Mouse (Mus musculus) liver, embryonic 11.5 days (tissue): ENCODE measurements around the gene Relt. TPM values are rescaled to one million over a fixed set of nuclear protein-coding genes. Genes with fewer than 3 reads are reported as not detected.

Experiments
- ATAC-seq: fragments of 200-750 bp; cut with Nextera tagmentation; replicated peaks from 2 replicates; pipeline ENCODE4 v1.8.0; 2017; ENCODE audit warnings: moderate number of reproducible peaks, mild to moderate bottlenecking, moderate TSS enrichment, moderate library complexity; ENCODE audit not compliant: low FRiP score
- DNase-seq: peaks from one replicate; pipeline ENCODE4 v3.0.0-alpha.2; 2017; ENCODE audit warnings: low spot score
- H3K27ac ChIP-seq: fragments of 300-500 bp; sonication (generic); 2 replicates; pipeline ENCODE4 v1.5.1; 2014; ENCODE audit warnings: mild to moderate bottlenecking, low read depth, low read length, control low read depth
- H3K27me3 ChIP-seq: fragments of 300-500 bp; sonication (generic); replicated peaks from 2 replicates; pipeline ENCODE4 v1.6.1; 2014; ENCODE audit warnings: low read length, mixed read lengths; ENCODE audit not compliant: control insufficient read depth, insufficient read depth
- H3K36me3 ChIP-seq: fragments of 300-500 bp; sonication (generic); 2 replicates; pipeline ENCODE4 v1.6.1; 2014; ENCODE audit warnings: mild to moderate bottlenecking, low read length, moderate library complexity, mixed read lengths; ENCODE audit not compliant: control insufficient read depth, insufficient read depth
- H3K4me1 ChIP-seq: fragments of 300-500 bp; sonication (generic); replicated peaks from 2 replicates; pipeline ENCODE4 v1.6.1; 2014; ENCODE audit warnings: low read length, mixed read lengths; ENCODE audit not compliant: control insufficient read depth, insufficient read depth
- H3K4me2 ChIP-seq: fragments of 300-500 bp; sonication (generic); 2 replicates; pipeline ENCODE4 v1.6.1; 2014; ENCODE audit warnings: mild to moderate bottlenecking, control low read depth, moderate library complexity
- H3K4me3 ChIP-seq: fragments of 300-500 bp; sonication (generic); 2 replicates; pipeline ENCODE4 v1.5.1; 2014; ENCODE audit warnings: low read depth, low read length, control low read depth
- H3K9ac ChIP-seq: fragments of 300-500 bp; sonication (generic); 2 replicates; pipeline ENCODE4 v1.6.1; 2014; ENCODE audit warnings: low read depth, low read length, control low read depth
- H3K9me3 ChIP-seq: fragments of 300-500 bp; sonication (generic); 2 replicates; pipeline ENCODE4 v1.6.1; 2016; ENCODE audit warnings: low read length, inconsistent platforms, mixed read lengths; ENCODE audit not compliant: control insufficient read depth
- WGBS: fragments of 180-500 bp; shearing (Covaris S2); extraction: QIAGEN DNeasy Blood & Tissue Kit; methylation state at CpG from one replicate; pipeline ENCODE4 v1.1.7; 2014; 5-methylcytosine and 5-hydroxymethylcytosine counted together
- polyA plus RNA-seq: library from polyadenylated mRNA; unstranded; fragments of >200 nt; fragmentation: Nextera tagmentation; extraction: Ambion mirVana; gene quantifications from 2 replicates; pipeline ENCODE4 v1.2.1, GENCODE M21; 2014

Relt gene
- polyA plus RNA-seq, 1 experiment from 2014 or later: 17.0 TPM

- Histone ChIP-seq H3K4me1 (no peaks in the 10 kb centered on the region), H3K27me3 (no peaks in the 10 kb centered on the region), H3K9me3 (no peaks in the 10 kb centered on the region), H3K4me3 (no peak overlapping the region), H3K27ac (no peak overlapping the region), H3K36me3 (no peaks in the 10 kb centered on the region), H3K9ac (no peak overlapping the region), H3K4me2 (no peak overlapping the region)
- WGBS: 79% methylated on average over 4 of the region's 4 CpGs
- DNase-seq (no peak), ATAC-seq (no peak)
Observed at GRCm38 (mm10) chr7:100818401-100819064, 44.7 kb downstream of the Relt start.

- Histone ChIP-seq H3K4me3 (no peak overlapping the region), H3K9me3 (no peaks in the 10 kb centered on the region), H3K27me3 (no peaks in the 10 kb centered on the region), H3K4me1 (no peaks in the 10 kb centered on the region), H3K27ac (no peak overlapping the region), H3K36me3 (no peaks in the 10 kb centered on the region), H3K4me2 (no peak overlapping the region), H3K9ac (no peak overlapping the region)
- ATAC-seq: no peak
- 75% methylated on average over 2 of the region's 2 CpGs for WGBS
- DNase-seq: no peak
Observed at GRCm38 (mm10) chr7:100817442-100817760, 45.8 kb downstream of the Relt start.

GRCm38 (mm10) chr7:100816759-100817441 is 46.3 kb downstream of the Relt start:
- ATAC-seq: no peak
- no peak for DNase-seq
- Histone ChIP-seq H3K27me3 (no peaks in the 10 kb centered on the region), H3K4me2 (no peak overlapping the region), H3K4me1 (no peaks in the 10 kb centered on the region), H3K9me3 (no peaks in the 10 kb centered on the region), H3K9ac (no peak overlapping the region), H3K27ac (no peak overlapping the region), H3K36me3 (no peaks in the 10 kb centered on the region), H3K4me3 (no peak overlapping the region)
- 64% methylated on average over 6 of the region's 6 CpGs for WGBS

- no peaks in the 10 kb centered on the region for H3K36me3 ChIP-seq
- WGBS: 67% methylated on average over 8 of the region's 8 CpGs
- H3K27me3 ChIP-seq: no peaks in the 10 kb centered on the region
- H3K4me1 ChIP-seq: no peaks in the 10 kb centered on the region
- H3K4me2 ChIP-seq: no peak overlapping the region
- no peak overlapping the region for H3K27ac ChIP-seq
- H3K9me3 ChIP-seq: no peaks in the 10 kb centered on the region
- no peak overlapping the region for H3K4me3 ChIP-seq
- DNase-seq (no peak), ATAC-seq (no peak)
- no peak overlapping the region for H3K9ac ChIP-seq
Observed at GRCm38 (mm10) chr7:100815900-100816570, 47.2 kb downstream of the Relt start.

GRCm38 (mm10) chr7:100812641-100813040 is 50.6 kb downstream of the Relt start:
- Histone ChIP-seq H3K36me3 (no peaks in the 10 kb centered on the region), H3K27me3 (no peaks in the 10 kb centered on the region), H3K27ac (no peak overlapping the region), H3K4me1 (no peaks in the 10 kb centered on the region), H3K9me3 (no peaks in the 10 kb centered on the region), H3K9ac (no peak overlapping the region), H3K4me2 (no peak overlapping the region), H3K4me3 (no peak overlapping the region)
- ATAC-seq (no peak), DNase-seq (no peak)
- WGBS: 83% methylated on average over 5 of the region's 5 CpGs

- Histone ChIP-seq H3K4me3 (no peak overlapping the region), H3K9ac (no peak overlapping the region), H3K4me2 (no peak overlapping the region), H3K27me3 (no peaks in the 10 kb centered on the region), H3K4me1 (no peaks in the 10 kb centered on the region), H3K27ac (no peak overlapping the region), H3K9me3 (no peaks in the 10 kb centered on the region), H3K36me3 (no peaks in the 10 kb centered on the region)
- WGBS: 82% methylated on average over 5 of the region's 5 CpGs
- DNase-seq: no peak
- no peak for ATAC-seq
Observed at GRCm38 (mm10) chr7:100811912-100812311, 51.3 kb downstream of the Relt start.

- Histone ChIP-seq H3K4me2 (no peak overlapping the region), H3K9me3 (no peaks in the 10 kb centered on the region), H3K9ac (no peak overlapping the region), H3K4me1 (no peaks in the 10 kb centered on the region), H3K27me3 (no peaks in the 10 kb centered on the region), H3K4me3 (no peak overlapping the region), H3K27ac (no peak overlapping the region), H3K36me3 (no peaks in the 10 kb centered on the region)
- DNase-seq (no peak), ATAC-seq (no peak)
- WGBS: 74% methylated on average over 2 of the region's 2 CpGs
Observed at GRCm38 (mm10) chr7:100805391-100805790, 57.9 kb downstream of the Relt start.

GRCm38 (mm10) chr7:100798810-100799209 is 64.4 kb downstream of the Relt start:
- 45% methylated on average over 3 of the region's 3 CpGs for WGBS
- DNase-seq (no peak), ATAC-seq (no peak)
- no peaks in the 10 kb centered on the region for H3K36me3 ChIP-seq
- no peak overlapping the region for H3K4me3 ChIP-seq
- no peaks in the 10 kb centered on the region for H3K27me3 ChIP-seq
- H3K4me2 ChIP-seq: no peak overlapping the region
- no peak overlapping the region for H3K9ac ChIP-seq
- H3K4me1 ChIP-seq: no peaks in the 10 kb centered on the region
- H3K9me3 ChIP-seq: no peaks in the 10 kb centered on the region
- H3K27ac ChIP-seq: no peak overlapping the region
